Mouse (Mus musculus) heart, adult 2 months (tissue): Measurements from ENCODE around the gene Mitf. TPM values are rescaled to one million over a fixed set of nuclear protein-coding genes. Genes with fewer than 3 reads are reported as not detected.
A peak's percentile ranks its signal among the peaks of the same experiment; 100 is the strongest.

ENCODE experiments used
- DNase-seq, 2 experiments: peaks; one replicate each; pipeline ENCODE4 v3.0.0; 2021
- H3K27ac ChIP-seq: fragments of 200-600 bp; 2 replicates; pipeline ENCODE4 v1.8.1; 2022
- H3K27me3 ChIP-seq: fragments of 200-500 bp; 2 replicates; pipeline ENCODE4 v1.6.1; 2012; ENCODE audit warnings: mild to moderate bottlenecking, low read length, inconsistent platforms, mixed read lengths; ENCODE audit not compliant: control insufficient read depth, insufficient read depth
- H3K36me3 ChIP-seq: fragments of 200-500 bp; 2 replicates; pipeline ENCODE4 v1.6.1; 2012; ENCODE audit warnings: low read length, inconsistent platforms; ENCODE audit not compliant: control insufficient read depth, insufficient read depth
- H3K4me1 ChIP-seq: fragments of 200-500 bp; 2 replicates; pipeline ENCODE4 v1.6.1; 2011; ENCODE audit warnings: low read length; ENCODE audit not compliant: control insufficient read depth, insufficient read depth
- H3K4me3 ChIP-seq: fragments of 200-600 bp; 2 replicates; pipeline ENCODE4 v1.8.1; 2022
- H3K79me2 ChIP-seq: fragments of 200-500 bp; replicated peaks from 2 replicates; pipeline ENCODE4 v1.6.1; 2012; ENCODE audit warnings: mild to moderate bottlenecking, inconsistent platforms, low read length, moderate library complexity, mixed read lengths; ENCODE audit not compliant: control insufficient read depth, insufficient read depth
- H3K9ac ChIP-seq: fragments of 200-500 bp; 2 replicates; pipeline ENCODE4 v1.6.1; 2012; ENCODE audit warnings: low read depth, mild to moderate bottlenecking, control low read depth, inconsistent platforms, low read length, mixed read lengths
- CTCF ChIP-seq: fragments of 200-600 bp; IDR thresholded peaks from 2 replicates; pipeline ENCODE4 v1.8.1; 2022; ENCODE audit warnings: antibody characterized with exemption, mild to moderate bottlenecking, moderate library complexity
- EP300 ChIP-seq: fragments of 200-500 bp; IDR thresholded peaks from 2 replicates; pipeline ENCODE4 v1.6.1; 2011; ENCODE audit warnings: low read depth, low read length, control low read depth; ENCODE audit not compliant: insufficient read depth
- POLR2A ChIP-seq: fragments of 200-500 bp; IDR thresholded peaks from 2 replicates; pipeline ENCODE4 v1.6.1; 2011; ENCODE audit warnings: mild to moderate bottlenecking, low read depth, low read length, control low read depth; ENCODE audit not compliant: insufficient read depth
- WGBS: fragments of 180-500 bp; shearing (Covaris S2); methylation state at CpG from one replicate; pipeline ENCODE4 v1.1.7; 2018; 5-methylcytosine and 5-hydroxymethylcytosine counted together
- intact Hi-C: fragments of 180-260 bp; cut with DNase I; formaldehyde crosslinking; loops from one replicate; pipeline ENCODE4 v1.15.1; 2025
- polyA plus RNA-seq: library from polyadenylated mRNA; depleted of rRNA; stranded (reverse); fragments of >200 nt; gene quantifications from 2 replicates; pipeline ENCODE4 v1.2.3, GENCODE M21; 2012
- total RNA-seq, 2 experiments: library from RNA; stranded (reverse); gene quantifications; 2 replicates each; pipeline ENCODE4 v1.2.3; 2021

The Mitf gene
- total and polyA plus RNA-seq, 3 experiments: 23.4 to 68.3 (median 50.6) TPM

DNA sequence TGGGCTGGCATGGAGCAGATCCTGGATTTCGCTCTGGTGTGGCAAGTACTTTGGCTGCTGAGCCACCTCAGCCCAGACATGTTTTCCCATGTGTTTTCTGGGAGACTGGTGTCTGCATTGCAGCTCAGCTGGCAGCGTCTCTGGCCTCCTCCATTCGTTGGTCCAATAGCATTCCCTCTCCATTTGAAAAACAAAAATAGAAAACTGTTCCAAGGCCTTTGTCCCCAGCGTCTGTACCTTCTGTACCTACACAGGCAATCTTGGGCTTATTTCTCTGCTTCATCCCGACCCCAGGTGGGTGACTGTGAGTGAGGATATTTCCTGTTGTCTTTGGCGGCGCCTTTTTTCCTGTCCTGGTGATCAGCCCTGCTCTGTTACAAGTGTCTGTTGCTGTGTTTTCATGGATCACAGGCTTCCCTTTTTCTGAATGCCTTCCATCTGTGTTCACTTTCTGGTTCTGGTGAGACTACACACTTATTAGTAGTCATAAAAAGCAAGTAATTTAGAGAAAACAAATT, 109.6 kb downstream of the Mitf start:
- intact Hi-C loops: loop anchor here (5.0 kb wide), 1 partner anchor 34 kb away; no protein-coding TSS in a partner anchor
- H3K4me1 ChIP-seq: peaks cover 10% of the 10 kb centered on the region

GRCm38 (mm10) chr6:97918051-97918450, 111.2 kb downstream of the Mitf start:
- TF ChIP-seq EP300 (0 out of 2 replicates have a peak, but pooled peaks have one; percentile 39), CTCF (no peak)
- Histone ChIP-seq H3K9ac (peak overlapping the region; percentile 57), H3K36me3 (peaks cover 4% of the 10 kb centered on the region), H3K79me2 (no peaks in the 10 kb centered on the region), H3K27ac (peak overlapping the region; percentile 77), H3K4me1 (peaks cover 11% of the 10 kb centered on the region), H3K4me3 (no peak overlapping the region), H3K27me3 (no peaks in the 10 kb centered on the region)
- intact Hi-C loops: loop anchor here (5.0 kb wide), 1 partner anchor 36 kb away; no protein-coding TSS in a partner anchor
- peak in 1 of 2 experiments; percentile 49 for DNase-seq
- WGBS: 22% methylated on average over 4 of the region's 4 CpGs

More for the DNA sequence above, 109.6 kb downstream of the Mitf start:
- H3K9ac ChIP-seq: no peak overlapping the region
- peaks cover 2% of the 10 kb centered on the region; the same call in 1 of the 2 replicates for H3K79me2 ChIP-seq
- peaks cover 4% of the 10 kb centered on the region for H3K36me3 ChIP-seq
- no peaks in the 10 kb centered on the region for H3K27me3 ChIP-seq
- 31% methylated on average over 7 of the region's 7 CpGs for WGBS
- H3K4me3 ChIP-seq: no peak overlapping the region
- TF ChIP-seq POLR2A (no peak), CTCF (no peak), EP300 (no peak)
- peak in 1 of 2 experiments; percentile 29 for DNase-seq
- peak overlapping the region; percentile 77 for H3K27ac ChIP-seq

- TF ChIP-seq EP300 (no peak), POLR2A (no peak), CTCF (no peak)
- Histone ChIP-seq H3K27ac (peak overlapping the region; percentile 77), H3K4me1 (peaks cover 11% of the 10 kb centered on the region), H3K4me3 (no peak overlapping the region), H3K27me3 (no peaks in the 10 kb centered on the region), H3K79me2 (no peaks in the 10 kb centered on the region), H3K9ac (peak overlapping the region; percentile 36; the same call in 1 of the 2 replicates), H3K36me3 (peaks cover 4% of the 10 kb centered on the region)
- intact Hi-C loops: loop anchor here (5.0 kb wide), 1 partner anchor 36 kb away; no protein-coding TSS in a partner anchor
- DNase-seq: no peak
- WGBS: 51% methylated on average over 7 of the region's 7 CpGs
These were observed 111.6 kb downstream of the Mitf start for GRCm38 (mm10) chr6:97918481-97918880.

GRCm38 (mm10) chr6:97919287-97919686, 112.4 kb downstream of the Mitf start:
- Histone ChIP-seq H3K4me1 (peaks cover 11% of the 10 kb centered on the region), H3K27me3 (no peaks in the 10 kb centered on the region), H3K9ac (no peak overlapping the region), H3K36me3 (peaks cover 4% of the 10 kb centered on the region), H3K79me2 (no peaks in the 10 kb centered on the region), H3K27ac (peak overlapping the region; percentile 77), H3K4me3 (no peak overlapping the region)
- DNase-seq: peak in 1 of 2 experiments; percentile 20
- no peak for TF ChIP-seq EP300
- intact Hi-C loops: loop anchor here (5.0 kb wide), 1 partner anchor 37 kb away; no protein-coding TSS in a partner anchor
- WGBS: 44% methylated on average over 8 of the region's 8 CpGs

DNA sequence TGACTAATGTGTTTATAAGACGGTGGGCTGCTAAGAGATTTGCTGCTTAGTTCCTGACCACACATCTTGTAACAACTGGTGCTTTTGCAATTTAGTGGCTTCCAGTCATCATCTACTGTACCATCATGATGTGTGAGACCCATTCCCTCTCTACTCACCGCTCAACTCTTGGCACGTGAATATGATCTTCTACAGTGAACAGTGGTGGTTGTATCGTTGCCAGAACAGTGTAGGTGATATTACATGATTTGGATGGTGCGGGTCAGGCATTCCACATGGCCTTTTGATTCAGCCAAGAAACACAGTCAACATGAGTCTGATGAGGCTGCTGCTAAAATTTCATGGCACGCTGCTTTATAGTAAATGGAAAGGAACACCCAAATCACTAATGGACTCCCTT, 114.7 kb downstream of the Mitf start:
- Histone ChIP-seq H3K27me3 (no peaks in the 10 kb centered on the region), H3K79me2 (no peaks in the 10 kb centered on the region), H3K4me3 (no peak overlapping the region), H3K9ac (no peak overlapping the region), H3K36me3 (peaks cover 4% of the 10 kb centered on the region), H3K4me1 (peaks cover 8% of the 10 kb centered on the region), H3K27ac (no peak overlapping the region)
- TF ChIP-seq EP300 (no peak), CTCF (no peak)
- 71% methylated on average over 6 of the region's 6 CpGs for WGBS
- no peak for DNase-seq
- intact Hi-C loops: no loop called here

DNA sequence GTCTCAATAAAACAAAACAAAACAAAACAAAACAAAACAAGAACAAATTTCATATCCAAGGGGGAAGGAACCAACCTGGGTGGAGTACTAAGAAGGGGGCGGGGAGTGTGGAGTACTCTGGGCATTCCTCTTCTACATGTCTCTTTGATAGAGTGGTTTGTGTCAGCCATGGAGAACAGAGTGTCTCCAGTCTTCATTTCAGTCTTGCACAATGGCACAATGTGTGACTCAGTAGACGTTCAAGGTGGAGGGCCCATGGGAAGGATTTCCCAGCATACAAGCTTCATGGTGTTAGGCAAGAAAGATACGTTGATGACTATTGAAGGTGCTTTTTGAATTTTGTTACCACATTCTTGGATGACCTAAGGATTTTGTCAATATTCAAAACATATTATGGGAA, 117.4 kb downstream of the Mitf start:
- WGBS: 90% methylated on average over 3 of the region's 3 CpGs
- TF ChIP-seq POLR2A (no peak), EP300 (no peak), CTCF (no peak)
- intact Hi-C loops: no loop called here
- H3K4me1 ChIP-seq: peaks cover 2% of the 10 kb centered on the region
- peaks cover 2% of the 10 kb centered on the region; the same call in 1 of the 2 replicates for H3K36me3 ChIP-seq
- no peaks in the 10 kb centered on the region for H3K27me3 ChIP-seq
- H3K4me3 ChIP-seq: no peak overlapping the region
- no peak overlapping the region for H3K27ac ChIP-seq
- no peak for DNase-seq
- H3K9ac ChIP-seq: no peak overlapping the region
- no peaks in the 10 kb centered on the region for H3K79me2 ChIP-seq
